Mouse (Mus musculus) cerebellum, adult 2 months (tissue): ENCODE results near the gene Gramd2.

Experiments
- CTCF ChIP-seq: fragments of 200-500 bp; IDR thresholded peaks from 2 replicates; pipeline ENCODE4 v1.5.1; 2011; ENCODE audit warnings: low read depth, mild to moderate bottlenecking, control low read depth, low read length, moderate library complexity, borderline replicate concordance; ENCODE audit not compliant: insufficient read depth
- POLR2A ChIP-seq: fragments of 200-500 bp; IDR thresholded peaks from 2 replicates; pipeline ENCODE4 v1.6.1; 2011; ENCODE audit warnings: low read length, control low read depth, borderline replicate concordance; ENCODE audit not compliant: insufficient read depth

- TF ChIP-seq CTCF, result no peak
- TF ChIP-seq POLR2A, result no peak
These were observed 72.0 kb downstream of the Gramd2 start for GRCm38 (mm10) chr9:59751966-59752365.
